Mouse (Mus musculus): ENCODE results near the gene Prkch.

- TF ChIP-seq CTCF (IDR thresholded peaks at IDR 0.05; ENCODE audit: control insufficient read depth, insufficient read depth, insufficient read length) (no peak), MAX (IDR thresholded peaks at IDR 0.05) (no peak), USF1 (IDR thresholded peaks at IDR 0.05; ENCODE audit: low read depth) (no peak), MYOG (IDR thresholded peaks at IDR 0.05; ENCODE audit: control insufficient read depth, extremely low read depth, insufficient read length) (no peak), CEBPB (IDR thresholded peaks at IDR 0.05; ENCODE audit: low read depth) (no peak), FOSL1 (IDR thresholded peaks at IDR 0.05; ENCODE audit: insufficient read depth, low read length, poor library complexity, severe bottlenecking) (no peak)
Measured at GRCm38 (mm10) chr12:73603653-73604052, 19.1 kb downstream of the Prkch start.
